Mouse (Mus musculus): Measurements from ENCODE around the gene Tiam1.

DNA sequence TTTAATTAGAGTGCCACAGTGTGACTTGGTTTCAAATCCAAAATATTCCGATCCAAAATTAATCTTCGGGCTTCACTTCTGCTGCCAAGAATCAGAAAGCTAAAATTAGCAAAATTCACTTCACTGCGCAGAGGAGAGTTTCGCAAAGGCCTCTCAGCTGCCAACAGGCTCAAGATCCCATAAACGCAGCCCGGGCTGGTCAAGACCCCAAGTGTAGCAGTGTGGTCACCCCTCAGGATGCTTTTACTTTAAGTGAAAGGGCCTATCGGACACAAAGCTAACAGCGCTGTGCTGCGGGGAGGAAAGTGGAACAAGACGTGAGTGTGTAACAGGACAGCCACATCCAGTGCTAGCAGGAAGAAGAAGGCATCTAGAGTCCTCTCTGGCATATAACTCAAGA lies 153.8 kb downstream of the Tiam1 start:
- TF ChIP-seq CTCF (IDR thresholded peaks at IDR 0.05; ENCODE audit: borderline replicate concordance, control insufficient read depth, extremely low read depth, insufficient read depth, low read length, poor library complexity) (no peak), POLR2A (IDR thresholded peaks at IDR 0.05; ENCODE audit: control insufficient read depth, extremely low read depth, insufficient read depth, low read length, poor library complexity) (no peak)
